ENCODE assay signal across 8 mouse cellular contexts in the genomic region with DNA sequence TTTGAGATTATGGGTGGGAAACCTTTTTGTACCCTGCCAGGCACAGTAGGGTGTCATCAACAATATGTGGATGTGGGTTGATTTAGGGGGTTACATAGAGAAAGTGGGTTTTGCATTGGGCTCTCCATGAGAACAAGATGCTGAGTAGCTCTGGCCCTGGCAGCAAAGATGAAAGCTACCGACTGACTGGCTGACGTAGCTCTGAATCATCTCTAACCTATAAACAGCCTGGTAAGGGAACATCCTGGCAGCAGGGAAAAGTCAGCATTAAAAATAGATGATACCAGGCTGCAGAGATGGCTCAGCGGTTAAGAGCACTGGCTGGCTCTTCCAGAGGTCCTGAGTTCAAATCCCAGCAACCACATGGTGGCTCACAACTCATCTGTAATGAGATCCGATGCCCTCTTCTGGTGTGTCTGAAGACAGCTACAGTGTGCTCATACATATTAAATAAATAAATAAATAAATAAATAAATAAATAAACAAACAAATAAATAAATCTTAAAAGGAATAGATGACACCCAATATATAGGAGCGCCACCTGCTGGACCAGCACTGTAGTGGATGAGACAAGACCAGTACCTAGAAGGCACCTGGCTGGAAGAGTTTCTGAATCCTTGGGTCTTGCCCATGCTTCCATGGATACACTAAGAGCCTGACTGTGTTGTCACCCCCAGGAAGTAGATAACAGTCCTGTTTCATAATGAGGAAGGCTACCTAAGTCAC. TPM values are rescaled to one million over a fixed set of nuclear protein-coding genes. Genes with fewer than 3 reads are reported as not detected.
A peak's percentile ranks its signal among the peaks of the same experiment; 100 is the strongest.
DNase-seq lines count a peak whose midpoint lies in the region; ATAC-seq and TF ChIP-seq lines count a peak whose summit lies in the region.
"Had no signal": no experiment of that assay in that cellular context is flagged by ENCODE, and none has a peak within 500 bp of the region (broad histone marks: within the 10 kb centered on the region; RNA-seq: fewer than 3 reads in every experiment).

No protein-coding gene starts in this region.

- H3K4me1 ChIP-seq in hindbrain, postnatal 0 days (ENCODE audit: insufficient read depth, low read length), result no peaks in the 10 kb centered on the region
- H3K4me1 ChIP-seq in hindbrain, embryonic 16.5 days (ENCODE audit: control insufficient read depth, insufficient read depth, low read depth, low read length), result peaks cover 2% of the 10 kb centered on the region
- H3K4me1 ChIP-seq in ES-Bruce4 (ENCODE audit: control insufficient read depth, insufficient read depth, low read length), result no peaks in the 10 kb centered on the region
- H3K4me1 ChIP-seq: embryonic facial prominence, embryonic 12.5 days had no signal

- H3K27me3 ChIP-seq in hindbrain, postnatal 0 days (ENCODE audit: insufficient read depth, low read length), result no peaks in the 10 kb centered on the region
- H3K27me3 ChIP-seq in hindbrain, embryonic 16.5 days (replicated peaks; ENCODE audit: control insufficient read depth, insufficient read depth, low read length), result no peaks in the 10 kb centered on the region
- H3K27me3 ChIP-seq in ES-Bruce4 (ENCODE audit: control insufficient read depth, insufficient read depth, low read length, poor library complexity, severe bottlenecking), result no peaks in the 10 kb centered on the region

- no peaks in the 10 kb centered on the region for H3K36me3 ChIP-seq in hindbrain, postnatal 0 days (ENCODE audit: insufficient read depth, low read length)
- H3K36me3 ChIP-seq in hindbrain, embryonic 16.5 days (ENCODE audit: control insufficient read depth, insufficient read depth, low read length), result no peaks in the 10 kb centered on the region
- no peaks in the 10 kb centered on the region for H3K36me3 ChIP-seq in ES-Bruce4 (ENCODE audit: control insufficient read depth, insufficient read depth, low read length, poor library complexity, severe bottlenecking)
- H3K36me3 ChIP-seq: embryonic facial prominence, embryonic 12.5 days had no signal

- DNase-seq in hindbrain, postnatal 0 days (ENCODE audit: low spot score), result peak; percentile 21
- DNase-seq in adrenal gland, postnatal 10 days, result peak; percentile 64
- DNase-seq in kidney, postnatal 4 days, result peak; percentile 70 to 78
- DNase-seq in naive thymus-derived CD4-positive, alpha-beta T cell, adult 2 months (ENCODE audit: low read depth), result peak; percentile 3
- no peak for DNase-seq in Muller cell, postnatal 12 days (ENCODE audit: inconsistent ontology term)

- H3K27ac ChIP-seq in hindbrain, postnatal 0 days, result no peak overlapping the region
- H3K27ac ChIP-seq in hindbrain, embryonic 16.5 days (ENCODE audit: low read depth, low read length), result no peak overlapping the region
- no peak overlapping the region for H3K27ac ChIP-seq in ES-Bruce4 (ENCODE audit: insufficient read depth, low read length)
- H3K27ac ChIP-seq: embryonic facial prominence, embryonic 12.5 days had no signal

- H3K9ac ChIP-seq in hindbrain, postnatal 0 days (replicated peaks; ENCODE audit: low read length), result no peak overlapping the region
- no peak overlapping the region for H3K9ac ChIP-seq in hindbrain, embryonic 16.5 days (ENCODE audit: low read depth, low read length)
- H3K9ac ChIP-seq in ES-Bruce4 (ENCODE audit: low read depth, poor library complexity, severe bottlenecking), result no peak overlapping the region
- H3K9ac ChIP-seq: embryonic facial prominence, embryonic 12.5 days had no signal

- 84% methylated on average over 5 of the region's 5 CpGs for WGBS in hindbrain, postnatal 0 days
- 86% methylated on average over 5 of the region's 5 CpGs for WGBS in hindbrain, embryonic 16.5 days

- no peaks in the 10 kb centered on the region for H3K9me3 ChIP-seq in hindbrain, postnatal 0 days (ENCODE audit: low read length)
- no peaks in the 10 kb centered on the region for H3K9me3 ChIP-seq in hindbrain, embryonic 16.5 days (ENCODE audit: control insufficient read depth, low read length)
- no peaks in the 10 kb centered on the region for H3K9me3 ChIP-seq in ES-Bruce4 (replicated peaks; ENCODE audit: control insufficient read depth, insufficient read depth, low read length, poor library complexity, severe bottlenecking)
- H3K9me3 ChIP-seq: embryonic facial prominence, embryonic 12.5 days had no signal

- no peak overlapping the region for H3K4me3 ChIP-seq in hindbrain, postnatal 0 days (ENCODE audit: low read length)
- no peak overlapping the region for H3K4me3 ChIP-seq in hindbrain, embryonic 16.5 days (ENCODE audit: low read length)
- no peak overlapping the region for H3K4me3 ChIP-seq in ES-Bruce4 (ENCODE audit: low read depth, low read length)
- H3K4me3 ChIP-seq: embryonic facial prominence, embryonic 12.5 days had no signal

- H3K4me2 ChIP-seq in hindbrain, postnatal 0 days (ENCODE audit: low read depth, low read length), result no peak overlapping the region
- H3K4me2 ChIP-seq in hindbrain, embryonic 16.5 days (ENCODE audit: low read length), result no peak overlapping the region
- H3K4me2 ChIP-seq: embryonic facial prominence, embryonic 12.5 days had no signal

- TF ChIP-seq EP300 in ES-Bruce4 (IDR thresholded peaks at IDR 0.05; ENCODE audit: insufficient read depth, low read depth, low read length), result no peak

- ATAC-seq in hindbrain, postnatal 0 days, result no peak
- no peak for ATAC-seq in hindbrain, embryonic 16.5 days

- peak; percentile 41 for TF ChIP-seq CTCF in hindbrain, postnatal 0 days (IDR thresholded peaks at IDR 0.05; ENCODE audit: low read depth)
- TF ChIP-seq CTCF in ES-Bruce4 (IDR thresholded peaks at IDR 0.05; ENCODE audit: low read depth, low read length), result peak; percentile 18

- no peak for TF ChIP-seq POLR2A in ES-Bruce4 (IDR thresholded peaks at IDR 0.05; ENCODE audit: insufficient read depth, low read length)

RNA-seq across cellular contexts. Expression of gene Stab2, which starts 31.7 kb away (rescaled TPM):
- total RNA-seq in hindbrain, postnatal 0 days (2014; rRNA removed), result 0.42 TPM in 1 of 2 replicates, not detected in the other
- polyA plus RNA-seq in hindbrain, postnatal 0 days (2015; fragmentation: Nextera tagmentation; extraction: Ambion mirVana), result 0.10 and 0.42 TPM in 2 replicates
- 0.04 and 0.07 TPM in 2 replicates for polyA plus RNA-seq in hindbrain, embryonic 16.5 days (2015; fragmentation: Nextera tagmentation; extraction: Ambion mirVana)
- not detected in 2 replicates for polyA plus RNA-seq in ES-Bruce4 (2011; ENCODE audit: insufficient read depth, insufficient read length, low read depth, missing spikeins)
- total RNA-seq in adrenal gland, postnatal 10 days (2021), result 10 to 100 TPM; 16.2 to 22.3 TPM
